Mouse (Mus musculus) myocyte (in vitro differentiated cells): Measurements from ENCODE around the gene Gna12.

Experiments
- E2F4 ChIP-seq: IDR thresholded peaks from one replicate; pipeline ENCODE4 v1.6.1; 2011; ENCODE audit warnings: mild to moderate bottlenecking, control low read depth, moderate library complexity; ENCODE audit not compliant: insufficient read depth
- MYOD1 ChIP-seq, 3 experiments: IDR thresholded peaks; one replicate each; pipeline ENCODE4 v1.6.1; 2011; ENCODE audit warnings: control low read depth in 2 of 3, low read depth in 2 of 3, mild to moderate bottlenecking in 2 of 3, moderate library complexity in 1 of 3; ENCODE audit not compliant: insufficient read length in 2 of 3, control insufficient read depth in 1 of 3
- MYOG ChIP-seq, 3 experiments: IDR thresholded peaks; one replicate each; pipeline ENCODE4 v1.6.1; 2011; ENCODE audit warnings: control low read depth in 2 of 3, low read depth in 2 of 3, mild to moderate bottlenecking in 2 of 3; ENCODE audit not compliant: insufficient read length in 2 of 3, control insufficient read depth in 1 of 3, insufficient read depth in 1 of 3
- REST ChIP-seq: IDR thresholded peaks from one replicate; pipeline ENCODE4 v1.6.1; 2011; ENCODE audit warnings: mild to moderate bottlenecking, control low read depth, moderate library complexity; ENCODE audit not compliant: insufficient read depth, insufficient read length
- USF1 ChIP-seq: IDR thresholded peaks from one replicate; pipeline ENCODE4 v1.6.1; 2011; ENCODE audit warnings: low read depth, mild to moderate bottlenecking, control low read depth, moderate library complexity

DNA sequence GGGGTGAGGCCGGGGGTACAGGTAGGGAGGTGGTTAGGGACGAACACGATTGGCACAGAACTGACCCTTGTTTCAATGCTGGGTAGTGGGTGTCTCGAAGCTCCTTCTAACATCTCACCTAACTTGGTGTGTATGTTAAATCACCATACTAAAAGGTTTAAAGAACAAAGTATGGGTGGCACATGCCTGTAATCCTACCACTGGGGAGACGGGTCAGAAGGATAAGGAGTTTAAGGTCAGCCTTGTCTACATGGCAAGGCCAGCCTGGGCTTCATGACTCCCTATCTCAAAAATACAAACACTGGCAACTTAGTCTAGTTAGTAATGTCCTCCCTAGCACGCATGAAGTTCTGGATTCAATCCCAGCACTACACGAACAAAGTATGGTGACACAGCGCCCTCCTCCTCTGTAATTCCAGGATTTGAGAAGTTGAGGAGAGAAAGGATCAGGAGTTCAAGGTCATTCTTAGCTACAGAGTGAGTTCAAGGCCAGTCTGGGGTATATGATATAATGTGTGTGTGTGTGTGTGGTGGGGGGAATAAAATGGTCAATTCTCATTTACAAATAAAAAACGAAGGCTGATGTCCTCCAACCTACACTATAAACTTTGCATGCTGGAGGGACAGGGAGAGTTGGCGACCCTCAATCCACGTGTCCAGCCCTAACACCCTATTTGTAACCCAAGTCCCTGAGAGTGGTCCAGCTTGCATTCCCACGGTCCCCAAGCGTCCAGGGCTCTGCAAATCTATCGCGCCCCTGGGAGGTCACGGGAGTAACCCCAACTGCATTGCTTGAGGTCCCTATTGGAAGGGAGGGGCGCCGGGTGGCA lies 935 bp downstream of the Gna12 start:
- TF ChIP-seq USF1 (no peak), E2F4 (no peak), MYOD1 (IDR thresholded peaks at IDR 0.05; ENCODE audit: control insufficient read depth in 1 of 3, insufficient read length in 2 of 3, low read depth in 2 of 3) (no peak), MYOG (IDR thresholded peaks at IDR 0.05; ENCODE audit: control insufficient read depth in 1 of 3, insufficient read depth in 1 of 3, insufficient read length in 2 of 3, low read depth in 2 of 3) (no peak), REST (no peak)
